Mouse (Mus musculus): ENCODE measurements around the gene Bbs9. TPM values are rescaled to one million over a fixed set of nuclear protein-coding genes. Genes with fewer than 3 reads are reported as not detected.

Gene Bbs9
- polyA plus RNA-seq, 1 experiment from 2014 or later: 14.9 TPM

GRCm38 (mm10) chr9:22544349-22545341, 69.1 kb downstream of the Bbs9 start:
- WGBS: 45% methylated on average over 9 of the region's 9 CpGs
- no peak overlapping the region for H3K27ac ChIP-seq (replicated peaks)
- no peak overlapping the region for H3K4me2 ChIP-seq
- no peak overlapping the region for H3K4me3 ChIP-seq
- H3K9me3 ChIP-seq: no peaks in the 10 kb centered on the region
- no peaks in the 10 kb centered on the region for H3K36me3 ChIP-seq
- 0 out of 2 replicates have a peak, but pooled peaks cover 1% of the 10 kb centered on the region for H3K4me1 ChIP-seq (replicated peaks)
- H3K27me3 ChIP-seq: no peaks in the 10 kb centered on the region
- H3K9ac ChIP-seq: no peak overlapping the region
- 0 out of 2 replicates have a peak, but pooled peaks have one; percentile 8 for ATAC-seq (ENCODE audit: low read depth)

GRCm38 (mm10) chr9:22551273-22551672, 75.8 kb downstream of the Bbs9 start:
- Histone ChIP-seq H3K9ac (no peak overlapping the region), H3K36me3 (no peaks in the 10 kb centered on the region), H3K4me2 (no peak overlapping the region), H3K9me3 (no peaks in the 10 kb centered on the region), H3K27me3 (no peaks in the 10 kb centered on the region), H3K4me1 (replicated peaks) (0 out of 2 replicates have a peak, but pooled peaks cover 4% of the 10 kb centered on the region), H3K4me3 (no peak overlapping the region), H3K27ac (replicated peaks) (no peak overlapping the region)
- no peak for ATAC-seq (ENCODE audit: low read depth)
- WGBS: 74% methylated on average over 1 of the region's 1 CpGs

GRCm38 (mm10) chr9:22556076-22556475, 80.6 kb downstream of the Bbs9 start:
- H3K4me3 ChIP-seq: no peak overlapping the region
- no peaks in the 10 kb centered on the region for H3K27me3 ChIP-seq
- no peak overlapping the region for H3K27ac ChIP-seq (replicated peaks)
- H3K36me3 ChIP-seq: no peaks in the 10 kb centered on the region
- ATAC-seq (ENCODE audit: low read depth): no peak
- no peaks in the 10 kb centered on the region for H3K9me3 ChIP-seq
- 79% methylated on average over 5 of the region's 5 CpGs for WGBS
- no peak overlapping the region for H3K9ac ChIP-seq
- no peak overlapping the region for H3K4me2 ChIP-seq
- no peaks in the 10 kb centered on the region for H3K4me1 ChIP-seq (replicated peaks)

- H3K4me3 ChIP-seq: no peak overlapping the region
- H3K9ac ChIP-seq: no peak overlapping the region
- H3K27me3 ChIP-seq: no peaks in the 10 kb centered on the region
- ATAC-seq (ENCODE audit: low read depth): peak; percentile 40; the same call in 1 of the 2 replicates
- H3K36me3 ChIP-seq: no peaks in the 10 kb centered on the region
- 36% methylated on average over 13 of the region's 13 CpGs for WGBS
- H3K27ac ChIP-seq (replicated peaks): no peak overlapping the region
- no peak overlapping the region for H3K4me2 ChIP-seq
- no peaks in the 10 kb centered on the region for H3K9me3 ChIP-seq
- no peaks in the 10 kb centered on the region for H3K4me1 ChIP-seq (replicated peaks)
Observed at GRCm38 (mm10) chr9:22557467-22557866, 82.0 kb downstream of the Bbs9 start.

- H3K4me2 ChIP-seq: no peak overlapping the region
- H3K4me1 ChIP-seq (replicated peaks): no peaks in the 10 kb centered on the region
- no peak overlapping the region for H3K9ac ChIP-seq
- H3K9me3 ChIP-seq: no peaks in the 10 kb centered on the region
- no peak for ATAC-seq (ENCODE audit: low read depth)
- no peak overlapping the region for H3K4me3 ChIP-seq
- no peak overlapping the region for H3K27ac ChIP-seq (replicated peaks)
- no peaks in the 10 kb centered on the region for H3K27me3 ChIP-seq
- WGBS: 84% methylated on average over 11 of the region's 11 CpGs
- no peaks in the 10 kb centered on the region for H3K36me3 ChIP-seq
Observed at GRCm38 (mm10) chr9:22563612-22564347, 88.3 kb downstream of the Bbs9 start.

- no peaks in the 10 kb centered on the region for H3K27me3 ChIP-seq
- WGBS: 93% methylated on average over 5 of the region's 5 CpGs
- no peak overlapping the region for H3K4me3 ChIP-seq
- H3K9ac ChIP-seq: no peak overlapping the region
- no peaks in the 10 kb centered on the region for H3K9me3 ChIP-seq
- H3K27ac ChIP-seq (replicated peaks): no peak overlapping the region
- no peaks in the 10 kb centered on the region for H3K4me1 ChIP-seq (replicated peaks)
- H3K36me3 ChIP-seq: no peaks in the 10 kb centered on the region
- H3K4me2 ChIP-seq: no peak overlapping the region
- no peak for ATAC-seq (ENCODE audit: low read depth)
Observed at GRCm38 (mm10) chr9:22567726-22568125, 92.2 kb downstream of the Bbs9 start.

GRCm38 (mm10) chr9:22576426-22577139, 101.1 kb downstream of the Bbs9 start:
- Histone ChIP-seq H3K27me3 (no peaks in the 10 kb centered on the region), H3K9ac (no peak overlapping the region), H3K4me2 (no peak overlapping the region), H3K9me3 (no peaks in the 10 kb centered on the region), H3K27ac (replicated peaks) (no peak overlapping the region), H3K4me3 (no peak overlapping the region), H3K4me1 (replicated peaks) (no peaks in the 10 kb centered on the region), H3K36me3 (no peaks in the 10 kb centered on the region)
- no peak for ATAC-seq (ENCODE audit: low read depth)
- WGBS: 84% methylated on average over 14 of the region's 14 CpGs

GRCm38 (mm10) chr9:22578266-22578665, 102.8 kb downstream of the Bbs9 start:
- Histone ChIP-seq H3K4me2 (no peak overlapping the region), H3K4me3 (no peak overlapping the region), H3K4me1 (replicated peaks) (no peaks in the 10 kb centered on the region), H3K9me3 (no peaks in the 10 kb centered on the region), H3K27ac (replicated peaks) (no peak overlapping the region), H3K9ac (no peak overlapping the region), H3K27me3 (no peaks in the 10 kb centered on the region), H3K36me3 (no peaks in the 10 kb centered on the region)
- ATAC-seq (ENCODE audit: low read depth): no peak
- WGBS: 87% methylated on average over 3 of the region's 3 CpGs

GRCm38 (mm10) chr9:22584221-22584620, 108.7 kb downstream of the Bbs9 start:
- H3K27ac ChIP-seq (replicated peaks): no peak overlapping the region
- no peaks in the 10 kb centered on the region for H3K27me3 ChIP-seq
- no peak for ATAC-seq (ENCODE audit: low read depth)
- 85% methylated on average over 3 of the region's 3 CpGs for WGBS
- H3K4me3 ChIP-seq: no peak overlapping the region
- no peak overlapping the region for H3K9ac ChIP-seq
- no peaks in the 10 kb centered on the region for H3K4me1 ChIP-seq (replicated peaks)
- H3K36me3 ChIP-seq: no peaks in the 10 kb centered on the region
- no peaks in the 10 kb centered on the region for H3K9me3 ChIP-seq
- no peak overlapping the region for H3K4me2 ChIP-seq

GRCm38 (mm10) chr9:22593032-22593431, 117.5 kb downstream of the Bbs9 start:
- no peak overlapping the region for H3K27ac ChIP-seq (replicated peaks)
- no peak for ATAC-seq (ENCODE audit: low read depth)
- H3K36me3 ChIP-seq: no peaks in the 10 kb centered on the region
- no peaks in the 10 kb centered on the region for H3K4me1 ChIP-seq (replicated peaks)
- no peak overlapping the region for H3K9ac ChIP-seq
- H3K9me3 ChIP-seq: no peaks in the 10 kb centered on the region
- H3K27me3 ChIP-seq: no peaks in the 10 kb centered on the region
- no peak overlapping the region for H3K4me2 ChIP-seq
- H3K4me3 ChIP-seq: no peak overlapping the region
- WGBS: 90% methylated on average over 5 of the region's 5 CpGs

- Histone ChIP-seq H3K4me2 (no peak overlapping the region), H3K27ac (replicated peaks) (no peak overlapping the region), H3K4me3 (no peak overlapping the region), H3K36me3 (no peaks in the 10 kb centered on the region), H3K27me3 (no peaks in the 10 kb centered on the region), H3K9me3 (no peaks in the 10 kb centered on the region), H3K4me1 (replicated peaks) (no peaks in the 10 kb centered on the region), H3K9ac (no peak overlapping the region)
- WGBS: 67% methylated on average over 2 of the region's 2 CpGs
- no peak for ATAC-seq (ENCODE audit: low read depth)
Observed at GRCm38 (mm10) chr9:22596650-22597049, 121.1 kb downstream of the Bbs9 start.
